Mouse (Mus musculus): Measurements from ENCODE around the gene Ift81.

DNA sequence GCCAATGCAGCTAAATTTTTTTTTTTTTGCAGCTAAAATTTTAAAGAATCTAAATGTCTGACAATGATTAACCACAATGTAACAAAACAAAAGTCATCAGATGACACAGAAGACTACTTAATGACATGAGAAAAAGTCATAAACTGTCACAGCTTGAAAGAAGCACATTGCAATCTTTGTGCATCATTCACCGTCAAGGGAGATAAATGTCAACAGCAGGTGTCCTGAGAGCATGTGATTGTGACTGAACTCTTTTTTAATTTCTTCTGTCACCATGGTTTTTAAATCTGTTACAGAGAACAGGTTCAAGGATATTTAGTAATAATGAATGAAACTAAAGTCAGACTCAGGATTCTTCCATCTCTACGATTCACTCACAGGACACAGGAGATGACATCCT lies 9.4 kb downstream of the Ift81 start:
- TF ChIP-seq CTCF (IDR thresholded peaks at IDR 0.05; ENCODE audit: extremely low read depth, insufficient read depth, low read length) (no peak), POLR2A (IDR thresholded peaks at IDR 0.05; ENCODE audit: extremely low read depth, insufficient read depth, low read length) (no peak)
